Mouse (Mus musculus): Measurements from ENCODE around the gene Pdcl. TPM values are rescaled to one million over a fixed set of nuclear protein-coding genes. Genes with fewer than 3 reads are reported as not detected.

Pdcl gene
- polyA plus RNA-seq, 1 experiment, result 47.3 TPM

GRCm38 (mm10) chr2:37338497-37339187, 20.5 kb downstream of the Pdcl start:
- TF ChIP-seq POLR2A (IDR thresholded peaks at IDR 0.05; ENCODE audit: borderline replicate concordance, low read depth, low read length) (no peak), CTCF (IDR thresholded peaks at IDR 0.05; ENCODE audit: low read depth, low read length) (peak; percentile 45)
- Histone ChIP-seq H3K27ac (ENCODE audit: insufficient read depth, low read depth, low read length) (no peak overlapping the region), H3K4me3 (ENCODE audit: insufficient read depth, low read length) (no peak overlapping the region)

GRCm38 (mm10) chr2:37333321-37333720, 25.8 kb downstream of the Pdcl start:
- Histone ChIP-seq H3K4me3 (ENCODE audit: insufficient read depth, low read length) (no peak overlapping the region), H3K4me1 (ENCODE audit: control insufficient read depth, insufficient read depth, low read length) (peaks cover 9% of the 10 kb centered on the region), H3K27ac (ENCODE audit: insufficient read depth, low read depth, low read length) (peak overlapping the region; percentile 81)
- TF ChIP-seq POLR2A (IDR thresholded peaks at IDR 0.05; ENCODE audit: borderline replicate concordance, low read depth, low read length), result no peak

More at GRCm38 (mm10) chr2:37338497-37339187, 20.5 kb downstream of the Pdcl start:
- peaks cover 2% of the 10 kb centered on the region; the same call in 1 of the 2 replicates for H3K4me1 ChIP-seq (ENCODE audit: control insufficient read depth, insufficient read depth, low read length)

- TF ChIP-seq CTCF (IDR thresholded peaks at IDR 0.05; ENCODE audit: low read depth, low read length), result no peak
- no peak within 1 kb of the TSS for H3K4me3 ChIP-seq (ENCODE audit: insufficient read depth, low read length)
- H3K4me1 ChIP-seq (ENCODE audit: control insufficient read depth, insufficient read depth, low read length), result no peaks in the 10 kb centered on the region
- no peak within 1 kb of the TSS for H3K27ac ChIP-seq (ENCODE audit: insufficient read depth, low read depth, low read length)
Observed at GRCm38 (mm10) chr2:37326215-37326614, 32.9 kb downstream of the Pdcl start, which contains the start of gene Olfr368. Gene Olfr368 (plus strand): TSS chr2:37326515.

Other genes with a start within 250 kb of the Pdcl start
- gene Olfr362, start 241.4 kb downstream of the Pdcl start, polyA plus RNA-seq (2012; ENCODE audit: insufficient read depth, insufficient read length, missing spikeins), result not detected in 2 replicates
- not detected in 2 replicates for gene Olfr364-ps1, start 220.0 kb downstream of the Pdcl start, polyA plus RNA-seq (2012; ENCODE audit: insufficient read depth, insufficient read length, missing spikeins)
- gene Olfr365, start 171.1 kb downstream of the Pdcl start, polyA plus RNA-seq (2012; ENCODE audit: insufficient read depth, insufficient read length, missing spikeins), result not detected in 2 replicates
- gene Olfr366, start 147.8 kb downstream of the Pdcl start, polyA plus RNA-seq (2012; ENCODE audit: insufficient read depth, insufficient read length, missing spikeins), result not detected in 2 replicates
- gene Olfr368, start 32.8 kb downstream of the Pdcl start, polyA plus RNA-seq (2012; ENCODE audit: insufficient read depth, insufficient read length, missing spikeins), result not detected in 2 replicates
- gene Rc3h2, start 63.6 kb upstream of the Pdcl start, polyA plus RNA-seq (2012; ENCODE audit: insufficient read depth, insufficient read length, missing spikeins), result 28.4 and 34.9 TPM in 2 replicates
- 7.2 and 9.2 TPM in 2 replicates for gene Zbtb26, start 83.8 kb upstream of the Pdcl start, polyA plus RNA-seq (2012; ENCODE audit: insufficient read depth, insufficient read length, missing spikeins)
- gene Zbtb6, start 83.8 kb upstream of the Pdcl start, polyA plus RNA-seq (2012; ENCODE audit: insufficient read depth, insufficient read length, missing spikeins), result 14.2 and 14.6 TPM in 2 replicates
- 34.3 and 35.0 TPM in 2 replicates for gene Rabgap1, start 83.9 kb upstream of the Pdcl start, polyA plus RNA-seq (2012; ENCODE audit: insufficient read depth, insufficient read length, missing spikeins)
- 2.1 and 2.3 TPM in 2 replicates for gene Gpr21, start 157.0 kb upstream of the Pdcl start, polyA plus RNA-seq (2012; ENCODE audit: insufficient read depth, insufficient read length, missing spikeins)

Measured in bone marrow macrophage, adult 2 months (primary cell).